Mouse (Mus musculus): ENCODE results near the gene Castor1. TPM values are rescaled to one million over a fixed set of nuclear protein-coding genes. Genes with fewer than 3 reads are reported as not detected.

Castor1 gene
- 10 to 100 TPM; 47.4 to 66.5 TPM for polyA plus RNA-seq (2017; shearing (Covaris generic))

GRCm38 (mm10) chr11:4217914-4218629, at the start of gene Castor1:
Gene Castor1, plus strand, starts transcription at chr11:4218225.

DNA sequence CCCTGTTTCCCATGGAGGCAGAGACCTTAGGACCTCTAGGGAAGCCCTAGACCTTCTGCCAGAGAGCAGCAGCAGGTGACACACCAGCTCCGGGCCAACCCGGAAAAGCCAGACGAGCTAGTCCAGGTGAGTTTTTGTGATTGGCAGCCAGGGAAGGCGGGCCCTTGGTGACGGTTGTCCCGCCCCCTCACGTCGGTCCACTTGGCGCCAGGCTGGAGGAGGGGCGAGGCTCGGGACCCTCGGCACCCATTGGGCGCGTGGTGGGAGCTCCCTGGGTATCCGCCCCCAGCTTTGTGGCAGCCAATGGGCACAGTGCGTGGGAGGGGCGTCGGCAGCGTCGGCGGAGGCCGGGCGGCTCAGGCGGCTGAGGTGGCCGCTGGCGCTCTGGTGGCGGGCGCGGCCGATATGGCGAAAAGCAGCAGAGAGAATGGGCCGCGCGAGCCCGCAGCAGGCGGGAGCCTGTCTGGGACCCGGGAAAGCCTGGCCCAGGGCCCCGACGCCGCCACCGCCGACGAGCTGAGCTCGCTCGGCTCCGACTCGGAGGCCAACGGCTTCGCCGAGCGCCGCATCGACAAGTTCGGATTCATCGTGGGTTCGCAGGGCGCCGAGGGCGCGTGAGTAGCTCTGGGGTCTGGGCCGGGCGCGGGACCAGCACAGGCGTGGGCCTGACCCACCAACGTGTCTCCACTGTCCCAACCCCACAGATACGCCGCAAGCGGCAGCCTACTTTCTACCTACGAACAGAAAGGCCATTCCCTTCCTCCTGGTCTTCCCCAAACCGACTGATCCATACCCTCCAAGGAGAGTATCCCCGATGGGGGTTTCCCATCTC, 31.3 kb upstream of the Castor1 start, which contains the start of gene Tbc1d10a:
Tbc1d10a (plus strand) TSS at position 304 of the 832 bp plus-strand sequence.

GRCm38 (mm10) chr11:4235665-4236545, 17.9 kb downstream of the Castor1 start, which contains the start of gene Osm:
Gene Osm, plus strand, starts transcription at chr11:4236420.

DNA sequence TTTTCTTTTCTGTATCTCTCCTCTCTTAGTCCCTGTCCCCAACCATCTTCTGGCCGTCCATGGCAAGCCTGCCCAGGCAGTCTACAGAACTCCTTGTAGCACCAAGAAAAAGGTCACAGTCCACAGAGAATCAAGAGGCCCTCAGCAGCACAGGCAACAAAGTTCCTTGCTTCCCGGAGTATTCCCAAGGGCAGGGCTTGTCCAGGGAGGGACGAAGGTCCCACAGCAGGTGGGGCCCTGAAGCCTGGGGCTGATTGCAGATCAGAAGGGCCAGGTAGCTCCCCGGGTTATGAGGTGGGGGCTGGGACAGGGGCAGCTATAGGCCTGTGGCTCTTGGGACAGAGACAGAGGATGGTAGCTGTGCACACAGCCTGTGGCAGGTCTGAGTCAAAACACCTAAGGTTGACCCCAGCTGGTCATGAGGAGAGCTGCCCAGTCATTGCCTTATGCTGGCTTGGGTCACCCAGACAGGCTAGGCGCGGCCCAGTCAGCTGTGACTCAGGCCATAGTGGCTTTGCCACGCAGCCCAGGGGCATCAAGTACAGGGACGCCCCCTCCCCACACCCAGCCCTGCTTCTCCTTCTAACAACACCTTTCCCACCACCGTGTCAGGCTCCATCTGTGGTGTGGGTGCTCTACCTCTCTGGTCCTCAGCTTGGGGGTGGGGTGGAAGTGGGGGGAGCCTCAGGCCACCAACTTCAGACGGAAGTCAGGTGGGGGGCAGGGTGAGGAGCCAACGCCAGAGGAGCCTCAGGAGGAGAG, 39.0 kb downstream of the Castor1 start, which contains the start of gene Lif:
Lif (plus strand) TSS at position 712 of the 762 bp plus-strand sequence.

Other genes with a start within 250 kb of the Castor1 start
- gene 4930556J24Rik, start 241.4 kb upstream of the Castor1 start, polyA plus RNA-seq (2017; shearing (Covaris generic)) = under 1 TPM in 1 of 2 experiments, not detected in 1; 0.16 TPM
- gene Gal3st1, start 234.6 kb upstream of the Castor1 start, polyA plus RNA-seq (2017; shearing (Covaris generic)) = under 1 TPM in 1 of 2 experiments, not detected in 1; 0.36 TPM
- gene Sec14l4, start 186.8 kb upstream of the Castor1 start, polyA plus RNA-seq (2017; shearing (Covaris generic)) = under 1 TPM in 1 of 2 experiments, not detected in 1; 0.23 TPM
- gene Sec14l3, start 153.4 kb upstream of the Castor1 start, polyA plus RNA-seq (2017; shearing (Covaris generic)) = not detected
- 1 to 10 TPM; 1.6 to 2.1 TPM for gene Mtfp1, start 122.8 kb upstream of the Castor1 start, polyA plus RNA-seq (2017; shearing (Covaris generic))
- 1 to 10 TPM in 1 of 2 experiments, under 1 TPM in 1; 0.64 to 1.6 TPM for gene Sec14l2, start 94.8 kb upstream of the Castor1 start, polyA plus RNA-seq (2017; shearing (Covaris generic))
- gene Rnf215, start 83.0 kb upstream of the Castor1 start, polyA plus RNA-seq (2017; shearing (Covaris generic)) = 10 to 100 TPM; 39.7 to 53.0 TPM
- gene Ccdc157, start 57.9 kb upstream of the Castor1 start, polyA plus RNA-seq (2017; shearing (Covaris generic)) = 1 to 10 TPM; 1.5 to 2.9 TPM
- 10 to 100 TPM; 47.2 to 68.5 TPM for gene Sf3a1, start 57.9 kb upstream of the Castor1 start, polyA plus RNA-seq (2017; shearing (Covaris generic))
- 10 to 100 TPM; 88.5 to 90.6 TPM for gene Tbc1d10a, start 31.4 kb upstream of the Castor1 start, polyA plus RNA-seq (2017; shearing (Covaris generic))
- 10 to 100 TPM; 29.3 to 38.8 TPM for gene Osm, start 18.2 kb downstream of the Castor1 start, polyA plus RNA-seq (2017; shearing (Covaris generic))
- gene Lif, start 39.3 kb downstream of the Castor1 start, polyA plus RNA-seq (2017; shearing (Covaris generic)) = 1 to 10 TPM; 5.1 to 9.3 TPM
- 1 to 10 TPM in 1 of 2 experiments, under 1 TPM in 1; 0.78 to 2.0 TPM for gene Hormad2, start 222.9 kb downstream of the Castor1 start, polyA plus RNA-seq (2017; shearing (Covaris generic))